Mouse (Mus musculus): ENCODE data around the gene Olfr1373. TPM values are rescaled to one million over a fixed set of nuclear protein-coding genes. Genes with fewer than 3 reads are reported as not detected.

Gene Olfr1373
- polyA plus RNA-seq, 1 experiment: not detected

DNA sequence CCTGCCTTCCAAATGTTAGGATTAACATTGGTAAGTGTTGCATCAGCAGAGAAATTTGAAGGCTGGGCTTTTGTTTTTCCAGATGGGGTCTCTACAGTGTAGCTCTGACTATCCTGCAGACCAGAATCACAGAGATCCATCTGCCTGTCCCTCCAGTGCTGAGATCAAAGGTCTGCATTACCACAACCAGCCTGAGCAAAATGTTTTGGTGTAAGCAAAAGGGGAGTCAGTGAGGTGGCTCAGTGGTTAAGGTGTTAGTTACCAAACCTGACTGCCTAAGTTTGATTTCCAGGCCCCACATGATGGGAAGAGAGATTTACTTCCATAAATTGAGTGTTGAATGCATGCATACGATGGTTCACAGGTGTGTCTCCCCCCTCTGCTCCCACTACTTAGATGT lies 35.9 kb downstream of the Olfr1373 start:
- no peak overlapping the region for H3K4me3 ChIP-seq (ENCODE audit: insufficient read depth, low read depth, low read length)
- H3K27ac ChIP-seq (ENCODE audit: insufficient read depth, low read depth, low read length): no peak overlapping the region
- WGBS: 91% methylated on average over 1 of the region's 1 CpGs
- no peaks in the 10 kb centered on the region; the same call in 1 of the 2 replicates for H3K4me1 ChIP-seq (ENCODE audit: control insufficient read depth, insufficient read depth, low read length)
- TF ChIP-seq CTCF (IDR thresholded peaks at IDR 0.05; ENCODE audit: insufficient read depth, low read depth, low read length): no peak
- no peak for TF ChIP-seq POLR2A (IDR thresholded peaks at IDR 0.05; ENCODE audit: insufficient read depth, low read depth, low read length)

DNA sequence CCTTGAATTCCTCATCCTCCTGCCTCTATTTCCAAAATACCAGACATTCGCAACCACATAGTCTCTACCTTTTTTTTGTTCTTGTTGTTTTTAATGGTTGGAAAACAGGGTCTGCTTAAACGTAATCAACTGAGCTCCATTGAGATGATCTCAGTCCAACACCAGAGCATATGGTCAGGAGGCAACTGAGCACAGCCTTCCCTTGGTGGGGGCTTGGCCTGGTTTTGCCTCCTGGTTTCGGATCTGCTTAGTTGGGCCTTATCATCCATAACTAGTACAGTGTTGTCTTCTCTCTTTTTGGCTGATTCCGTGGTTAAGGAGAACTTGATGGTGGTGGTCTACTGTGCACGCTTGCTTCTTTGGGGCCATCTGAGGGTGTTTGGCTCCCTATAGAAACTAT lies 36.5 kb downstream of the Olfr1373 start:
- Histone ChIP-seq H3K4me1 (ENCODE audit: control insufficient read depth, insufficient read depth, low read length) (peaks cover 2% of the 10 kb centered on the region; the same call in 1 of the 2 replicates), H3K4me3 (ENCODE audit: insufficient read depth, low read depth, low read length) (no peak overlapping the region), H3K27ac (ENCODE audit: insufficient read depth, low read depth, low read length) (no peak overlapping the region)
- no peak for TF ChIP-seq POLR2A (IDR thresholded peaks at IDR 0.05; ENCODE audit: insufficient read depth, low read depth, low read length)
- no peak for TF ChIP-seq CTCF (IDR thresholded peaks at IDR 0.05; ENCODE audit: insufficient read depth, low read depth, low read length)
- 88% methylated on average over 5 of the region's 5 CpGs for WGBS

DNA sequence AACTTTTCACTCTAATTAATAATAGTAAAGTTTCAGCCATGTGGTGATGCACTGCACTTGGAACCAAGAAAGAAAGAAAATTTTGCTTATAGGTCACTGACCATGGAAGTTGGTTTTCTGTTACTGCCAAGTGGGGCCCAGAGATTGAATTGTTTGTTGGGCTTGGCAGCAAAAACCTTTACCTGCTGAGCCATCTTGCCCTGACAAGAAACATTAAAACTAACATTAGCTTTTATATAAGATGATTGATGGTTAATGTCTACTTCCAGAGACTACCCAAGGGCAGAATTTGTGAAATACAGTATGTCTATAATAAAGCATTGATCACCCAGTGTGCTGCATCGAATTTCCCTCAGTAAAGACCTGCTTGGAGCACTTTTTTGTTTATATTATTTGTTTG lies 38.9 kb downstream of the Olfr1373 start:
- Histone ChIP-seq H3K27ac (ENCODE audit: insufficient read depth, low read depth, low read length) (no peak overlapping the region), H3K4me3 (ENCODE audit: insufficient read depth, low read depth, low read length) (no peak overlapping the region), H3K4me1 (ENCODE audit: control insufficient read depth, insufficient read depth, low read length) (peaks cover 2% of the 10 kb centered on the region; the same call in 1 of the 2 replicates)
- 76% methylated on average over 1 of the region's 1 CpGs for WGBS
- TF ChIP-seq POLR2A (IDR thresholded peaks at IDR 0.05; ENCODE audit: insufficient read depth, low read depth, low read length) (no peak), CTCF (IDR thresholded peaks at IDR 0.05; ENCODE audit: insufficient read depth, low read depth, low read length) (no peak)

DNA sequence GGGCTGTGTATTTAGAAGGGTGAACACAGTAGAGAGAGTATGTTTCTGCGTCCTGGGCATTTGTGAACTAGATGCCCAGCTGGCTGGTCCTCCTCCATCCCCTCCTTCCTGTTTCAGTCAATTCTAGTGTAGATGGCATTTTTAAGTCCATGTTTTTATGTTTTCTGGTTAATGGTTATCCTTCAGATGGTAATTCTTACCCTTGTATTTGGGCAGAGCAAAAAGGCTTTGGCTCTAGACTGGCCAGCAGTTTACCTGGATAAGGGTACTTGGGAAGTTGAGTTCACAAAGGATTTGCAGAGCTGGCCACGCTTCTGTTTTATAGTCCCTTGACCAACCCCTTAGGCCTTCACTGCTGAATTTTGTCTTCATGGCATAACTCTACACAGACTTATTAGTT lies 39.3 kb downstream of the Olfr1373 start:
- H3K4me3 ChIP-seq (ENCODE audit: insufficient read depth, low read depth, low read length): no peak overlapping the region
- TF ChIP-seq POLR2A (IDR thresholded peaks at IDR 0.05; ENCODE audit: insufficient read depth, low read depth, low read length) (no peak), CTCF (IDR thresholded peaks at IDR 0.05; ENCODE audit: insufficient read depth, low read depth, low read length) (no peak)
- WGBS: 65% methylated on average over 2 of the region's 2 CpGs
- H3K4me1 ChIP-seq (ENCODE audit: control insufficient read depth, insufficient read depth, low read length): peaks cover 2% of the 10 kb centered on the region; the same call in 1 of the 2 replicates
- H3K27ac ChIP-seq (ENCODE audit: insufficient read depth, low read depth, low read length): no peak overlapping the region

DNA sequence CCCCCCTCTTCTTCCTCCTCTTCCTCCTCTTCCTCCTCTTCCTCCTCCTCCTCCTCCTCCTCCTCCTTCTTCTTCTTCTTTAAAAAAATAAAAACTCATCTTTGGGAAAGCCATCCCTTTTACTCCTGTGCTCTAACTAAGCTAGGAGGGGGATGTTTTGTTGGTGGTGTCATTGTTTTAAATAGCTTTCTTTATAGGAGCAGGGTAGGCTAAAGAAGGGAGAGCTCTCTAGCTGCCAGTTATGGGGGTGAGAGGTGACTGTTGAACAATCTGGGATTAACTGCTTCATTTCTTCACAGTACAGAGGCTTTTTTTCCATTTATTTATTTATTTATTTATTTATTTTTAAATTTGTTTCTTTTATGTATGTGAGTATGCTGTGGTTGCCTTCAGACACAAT lies 39.8 kb downstream of the Olfr1373 start:
- TF ChIP-seq POLR2A (IDR thresholded peaks at IDR 0.05; ENCODE audit: insufficient read depth, low read depth, low read length) (no peak), CTCF (IDR thresholded peaks at IDR 0.05; ENCODE audit: insufficient read depth, low read depth, low read length) (no peak)
- Histone ChIP-seq H3K4me1 (ENCODE audit: control insufficient read depth, insufficient read depth, low read length) (peaks cover 2% of the 10 kb centered on the region; the same call in 1 of the 2 replicates), H3K4me3 (ENCODE audit: insufficient read depth, low read depth, low read length) (no peak overlapping the region), H3K27ac (ENCODE audit: insufficient read depth, low read depth, low read length) (no peak overlapping the region)

DNA sequence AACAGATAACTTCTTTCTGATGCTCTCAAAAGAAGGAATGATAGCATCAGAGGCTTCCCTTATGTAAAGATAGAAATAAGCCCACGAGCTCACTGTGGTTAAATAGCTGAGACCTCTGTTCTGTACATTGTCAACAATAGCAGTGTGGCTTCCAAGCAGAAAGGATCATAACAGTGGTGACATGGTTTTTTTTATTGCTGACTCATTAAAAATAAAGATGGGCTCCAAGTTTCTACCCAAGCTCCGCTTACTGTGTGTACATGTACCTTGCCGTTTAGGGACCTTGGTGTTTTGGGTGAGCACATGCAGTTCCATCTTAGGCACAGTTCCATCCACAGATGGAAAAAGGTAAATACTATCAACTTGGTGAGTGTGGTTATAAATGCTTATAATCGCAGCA lies 42.4 kb downstream of the Olfr1373 start:
- Histone ChIP-seq H3K4me3 (ENCODE audit: insufficient read depth, low read depth, low read length) (no peak overlapping the region), H3K4me1 (ENCODE audit: control insufficient read depth, insufficient read depth, low read length) (peaks cover 6% of the 10 kb centered on the region), H3K27ac (ENCODE audit: insufficient read depth, low read depth, low read length) (no peak overlapping the region)
- no peak for TF ChIP-seq POLR2A (IDR thresholded peaks at IDR 0.05; ENCODE audit: insufficient read depth, low read depth, low read length)
- TF ChIP-seq CTCF (IDR thresholded peaks at IDR 0.05; ENCODE audit: insufficient read depth, low read depth, low read length): no peak
- 62% methylated on average over 4 of the region's 4 CpGs for WGBS

DNA sequence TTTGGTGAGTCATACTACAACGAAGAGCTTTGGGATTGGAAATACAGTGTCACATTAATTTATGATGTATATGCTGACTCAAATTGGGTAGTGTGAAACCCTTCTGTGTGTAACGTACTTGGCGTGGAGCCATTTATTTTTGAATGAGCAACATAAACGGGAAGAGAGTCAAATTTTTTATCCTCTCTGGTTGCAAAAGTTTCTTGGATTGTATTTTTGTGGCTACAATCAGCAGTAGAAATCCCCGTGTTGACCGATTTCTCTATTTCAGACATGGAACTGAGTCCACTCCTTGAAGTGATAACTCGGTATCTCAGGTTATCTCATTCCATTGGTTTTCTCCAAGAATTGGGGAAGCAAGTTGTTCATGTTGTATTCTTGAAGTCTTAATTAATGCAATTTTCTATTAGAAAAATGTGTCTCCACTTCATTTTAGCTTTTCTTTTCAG lies 45.5 kb downstream of the Olfr1373 start:
- TF ChIP-seq CTCF (IDR thresholded peaks at IDR 0.05; ENCODE audit: insufficient read depth, low read depth, low read length) (no peak), POLR2A (IDR thresholded peaks at IDR 0.05; ENCODE audit: insufficient read depth, low read depth, low read length) (no peak)
- 2% methylated on average over 7 of the region's 7 CpGs for WGBS
- no peak overlapping the region for H3K27ac ChIP-seq (ENCODE audit: insufficient read depth, low read depth, low read length)
- H3K4me3 ChIP-seq (ENCODE audit: insufficient read depth, low read depth, low read length): peak overlapping the region; percentile 89; the same call in 1 of the 2 replicates
- H3K4me1 ChIP-seq (ENCODE audit: control insufficient read depth, insufficient read depth, low read length): peaks cover 9% of the 10 kb centered on the region

DNA sequence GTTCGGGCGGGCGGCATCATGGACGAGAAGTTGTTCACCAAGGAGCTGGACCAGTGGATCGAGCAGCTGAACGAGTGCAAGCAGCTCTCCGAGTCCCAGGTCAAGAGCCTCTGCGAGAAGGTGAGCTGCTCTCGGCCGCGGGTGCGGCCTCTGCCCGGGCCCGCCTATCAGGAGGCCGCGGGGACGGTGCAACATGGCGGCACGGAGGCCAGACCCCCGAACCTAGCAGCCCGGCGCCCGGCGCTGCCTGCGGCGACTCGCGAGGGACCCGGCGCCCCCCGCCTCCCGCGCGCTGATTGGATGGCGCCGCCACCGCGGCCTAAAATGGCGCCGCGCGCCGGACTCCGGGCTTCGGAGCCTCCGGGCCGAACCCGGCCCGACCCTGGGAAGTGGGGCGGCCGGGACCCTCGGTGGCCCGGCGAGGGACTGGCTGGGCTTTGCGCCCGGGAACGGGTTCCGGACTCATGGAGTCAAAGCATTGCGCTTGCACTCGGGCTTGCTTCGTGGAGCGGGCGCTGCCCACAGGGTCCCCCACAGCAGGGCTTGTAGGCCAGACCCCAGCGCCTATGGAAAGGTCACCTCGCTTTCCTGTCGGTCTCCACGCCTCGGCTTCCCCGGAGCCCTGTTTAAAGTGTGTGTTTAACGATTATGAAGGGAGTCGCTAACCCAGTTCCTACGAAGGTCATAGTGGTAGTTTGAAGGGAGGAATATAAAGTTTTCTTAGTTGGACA lies 46.1 kb downstream of the Olfr1373 start:
- Histone ChIP-seq H3K4me3 (ENCODE audit: insufficient read depth, low read depth, low read length) (peak overlapping the region; percentile 89), H3K4me1 (ENCODE audit: control insufficient read depth, insufficient read depth, low read length) (peaks cover 8% of the 10 kb centered on the region), H3K27ac (ENCODE audit: insufficient read depth, low read depth, low read length) (peak overlapping the region; percentile 96)
- TF ChIP-seq CTCF (IDR thresholded peaks at IDR 0.05; ENCODE audit: insufficient read depth, low read depth, low read length) (no peak), POLR2A (IDR thresholded peaks at IDR 0.05; ENCODE audit: insufficient read depth, low read depth, low read length) (no peak; the same call in 1 of the 2 replicates)
- WGBS: under 1% methylated on average over 72 of the region's 72 CpGs

DNA sequence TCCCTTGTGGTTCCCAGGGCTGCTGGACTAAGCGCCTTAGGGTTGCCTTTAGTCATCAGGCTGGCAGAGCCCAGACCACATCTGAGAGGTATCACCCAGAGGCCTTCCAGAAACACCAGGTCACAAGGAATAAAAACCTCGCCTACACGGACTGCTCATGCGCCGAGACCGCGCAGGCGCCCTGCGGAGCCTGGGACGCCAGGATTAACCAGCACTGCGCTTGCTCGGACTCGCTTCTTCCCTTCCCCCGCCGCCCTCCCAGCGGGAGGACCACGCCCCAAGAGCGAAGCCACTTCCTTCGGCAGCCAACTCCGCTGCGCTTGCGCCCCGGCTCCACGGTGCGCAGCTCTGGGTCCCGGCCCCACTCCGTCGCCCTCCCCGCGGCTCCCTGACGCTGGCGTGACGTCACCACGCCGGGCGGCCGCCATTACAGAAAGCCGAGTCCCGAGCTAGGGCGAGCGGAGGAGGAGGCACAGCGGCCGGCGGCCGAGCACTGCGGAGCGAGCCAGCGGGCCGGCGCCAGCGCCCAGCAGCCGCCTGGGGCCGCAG lies 46.9 kb downstream of the Olfr1373 start, which contains the start of gene Ppp2ca:
Ppp2ca (plus strand) TSS at position 284 of the 549 bp plus-strand sequence.
- WGBS: under 1% methylated on average over 53 of the region's 53 CpGs
- peaks cover 7% of the 10 kb centered on the region for H3K4me1 ChIP-seq (ENCODE audit: control insufficient read depth, insufficient read depth, low read length)
- H3K4me3 ChIP-seq (ENCODE audit: insufficient read depth, low read depth, low read length): peak within 1 kb of the TSS; percentile 89
- H3K27ac ChIP-seq (ENCODE audit: insufficient read depth, low read depth, low read length): peak within 1 kb of the TSS; percentile 96
- TF ChIP-seq POLR2A (IDR thresholded peaks at IDR 0.05; ENCODE audit: insufficient read depth, low read depth, low read length) (peak; percentile 84), CTCF (IDR thresholded peaks at IDR 0.05; ENCODE audit: insufficient read depth, low read depth, low read length) (0 out of 2 replicates have a peak, but pooled peaks have one; percentile 15)

Data from olfactory bulb, adult 2 months (tissue).